Mouse (Mus musculus) hindbrain, postnatal 0 days (tissue): ENCODE measurements around the gene Susd1. TPM values are rescaled to one million over a fixed set of nuclear protein-coding genes. Genes with fewer than 3 reads are reported as not detected.

ENCODE experiments used
- ATAC-seq: fragments of 200-750 bp; cut with Nextera tagmentation; 2 replicates; pipeline ENCODE4 v1.8.0; 2017; ENCODE audit warnings: mild to moderate bottlenecking, moderate TSS enrichment, moderate library complexity
- DNase-seq: peaks from one replicate; pipeline ENCODE4 v3.0.0-alpha.2; 2015; ENCODE audit warnings: low spot score
- H3K27ac ChIP-seq: fragments of 300-500 bp; sonication (generic); 2 replicates; pipeline ENCODE4 v1.5.1; 2014; ENCODE audit warnings: mild to moderate bottlenecking
- H3K27me3 ChIP-seq: fragments of 300-500 bp; sonication (generic); 2 replicates; pipeline ENCODE4 v1.6.1; 2014; ENCODE audit warnings: low read length, mixed read lengths; ENCODE audit not compliant: insufficient read depth
- H3K36me3 ChIP-seq: fragments of 300-500 bp; sonication (generic); 2 replicates; pipeline ENCODE4 v1.6.1; 2014; ENCODE audit warnings: low read length, mixed read lengths; ENCODE audit not compliant: insufficient read depth
- H3K4me1 ChIP-seq: fragments of 300-500 bp; sonication (generic); 2 replicates; pipeline ENCODE4 v1.6.1; 2014; ENCODE audit warnings: antibody characterized with exemption, low read length, mixed read lengths; ENCODE audit not compliant: insufficient read depth
- H3K4me2 ChIP-seq: fragments of 300-500 bp; sonication (generic); 2 replicates; pipeline ENCODE4 v1.6.1; 2014; ENCODE audit warnings: low read depth, mild to moderate bottlenecking, low read length, moderate library complexity, mixed read lengths
- H3K4me3 ChIP-seq: fragments of 300-500 bp; sonication (generic); 2 replicates; pipeline ENCODE4 v1.5.1; 2014; ENCODE audit warnings: low read length
- H3K9ac ChIP-seq: fragments of 300-500 bp; sonication (generic); replicated peaks from 2 replicates; pipeline ENCODE4 v1.6.1; 2014; ENCODE audit warnings: mild to moderate bottlenecking, low read length, moderate library complexity, mixed read lengths
- H3K9me3 ChIP-seq: fragments of 300-500 bp; sonication (generic); 2 replicates; pipeline ENCODE4 v1.6.1; 2016; ENCODE audit warnings: low read length, mixed read lengths
- CTCF ChIP-seq: IDR thresholded peaks from 2 replicates; pipeline ENCODE4 v1.5.1; 2016; ENCODE audit warnings: antibody characterized with exemption, control low read depth, low read depth
- WGBS: fragments of 180-500 bp; shearing (Covaris S2); extraction: QIAGEN DNeasy Blood & Tissue Kit; methylation state at CpG from one replicate; pipeline ENCODE4 v1.1.7; 2014; 5-methylcytosine and 5-hydroxymethylcytosine counted together
- polyA plus RNA-seq: library from polyadenylated mRNA; unstranded; fragments of >200 nt; fragmentation: Nextera tagmentation; extraction: Ambion mirVana; gene quantifications from 2 replicates; pipeline ENCODE4 v1.2.1, GENCODE M21; 2015
- total RNA-seq: library from RNA; depleted of rRNA; stranded (reverse); fragments of >200 nt; gene quantifications from 2 replicates; pipeline ENCODE4 v1.2.3, GENCODE M21; 2014

Susd1 gene
- total and polyA plus RNA-seq, 2 experiments from 2014 or later = 2.7 to 10.8 TPM

GRCm38 (mm10) chr4:59421369-59421746 is 17.1 kb downstream of the Susd1 start:
- no peak overlapping the region for H3K4me2 ChIP-seq
- TF ChIP-seq CTCF = no peak
- DNase-seq (no peak), ATAC-seq (no peak)
- H3K27me3 ChIP-seq = no peaks in the 10 kb centered on the region
- H3K36me3 ChIP-seq = no peaks in the 10 kb centered on the region
- H3K4me1 ChIP-seq = no peaks in the 10 kb centered on the region
- H3K27ac ChIP-seq = no peak overlapping the region
- no peak overlapping the region for H3K9ac ChIP-seq
- no peak overlapping the region for H3K4me3 ChIP-seq
- no peaks in the 10 kb centered on the region for H3K9me3 ChIP-seq
- 52% methylated on average over 5 of the region's 5 CpGs for WGBS

- WGBS = 82% methylated on average over 7 of the region's 7 CpGs
- Histone ChIP-seq H3K27me3 (no peaks in the 10 kb centered on the region), H3K4me3 (no peak overlapping the region), H3K36me3 (no peaks in the 10 kb centered on the region), H3K4me2 (no peak overlapping the region), H3K9ac (no peak overlapping the region), H3K9me3 (no peaks in the 10 kb centered on the region), H3K4me1 (no peaks in the 10 kb centered on the region), H3K27ac (no peak overlapping the region)
- no peak for ATAC-seq
- no peak for TF ChIP-seq CTCF
- DNase-seq = no peak
Observed at GRCm38 (mm10) chr4:59420695-59421368, 17.6 kb downstream of the Susd1 start.

- H3K9ac ChIP-seq = no peak overlapping the region
- DNase-seq = no peak
- no peak for TF ChIP-seq CTCF
- H3K36me3 ChIP-seq = no peaks in the 10 kb centered on the region
- H3K27me3 ChIP-seq = no peaks in the 10 kb centered on the region
- no peak for ATAC-seq
- H3K4me3 ChIP-seq = no peak overlapping the region
- H3K27ac ChIP-seq = no peak overlapping the region
- no peaks in the 10 kb centered on the region for H3K9me3 ChIP-seq
- no peaks in the 10 kb centered on the region for H3K4me1 ChIP-seq
- no peak overlapping the region for H3K4me2 ChIP-seq
- 81% methylated on average over 4 of the region's 4 CpGs for WGBS
Observed at GRCm38 (mm10) chr4:59419211-59419610, 19.2 kb downstream of the Susd1 start.

GRCm38 (mm10) chr4:59413428-59413827 is 25.0 kb downstream of the Susd1 start:
- 95% methylated on average over 5 of the region's 5 CpGs for WGBS
- no peak for ATAC-seq

GRCm38 (mm10) chr4:59411153-59411552 is 27.3 kb downstream of the Susd1 start:
- no peaks in the 10 kb centered on the region for H3K4me1 ChIP-seq
- 83% methylated on average over 9 of the region's 9 CpGs for WGBS
- no peak for TF ChIP-seq CTCF

More at GRCm38 (mm10) chr4:59413428-59413827, 25.0 kb downstream of the Susd1 start:
- no peak overlapping the region for H3K4me2 ChIP-seq
- no peak for TF ChIP-seq CTCF
- no peaks in the 10 kb centered on the region for H3K36me3 ChIP-seq
- H3K9me3 ChIP-seq = no peaks in the 10 kb centered on the region
- no peak for DNase-seq
- H3K27ac ChIP-seq = no peak overlapping the region
- no peaks in the 10 kb centered on the region for H3K27me3 ChIP-seq
- no peaks in the 10 kb centered on the region for H3K4me1 ChIP-seq
- no peak overlapping the region for H3K4me3 ChIP-seq
- H3K9ac ChIP-seq = no peak overlapping the region

GRCm38 (mm10) chr4:59407766-59408165 is 30.7 kb downstream of the Susd1 start:
- Histone ChIP-seq H3K36me3 (no peaks in the 10 kb centered on the region), H3K9me3 (no peaks in the 10 kb centered on the region), H3K27me3 (no peaks in the 10 kb centered on the region), H3K9ac (no peak overlapping the region), H3K4me3 (no peak overlapping the region), H3K4me1 (no peaks in the 10 kb centered on the region), H3K4me2 (no peak overlapping the region), H3K27ac (no peak overlapping the region)
- no peak for ATAC-seq
- DNase-seq = no peak
- no peak for TF ChIP-seq CTCF
- 84% methylated on average over 4 of the region's 4 CpGs for WGBS

More at GRCm38 (mm10) chr4:59411153-59411552, 27.3 kb downstream of the Susd1 start:
- DNase-seq = no peak
- Histone ChIP-seq H3K27me3 (no peaks in the 10 kb centered on the region), H3K4me2 (no peak overlapping the region), H3K4me3 (no peak overlapping the region), H3K9me3 (no peaks in the 10 kb centered on the region), H3K27ac (no peak overlapping the region), H3K9ac (no peak overlapping the region), H3K36me3 (no peaks in the 10 kb centered on the region)
- ATAC-seq = no peak

GRCm38 (mm10) chr4:59404375-59404774 is 34.1 kb downstream of the Susd1 start:
- H3K36me3 ChIP-seq = no peaks in the 10 kb centered on the region
- H3K4me1 ChIP-seq = no peaks in the 10 kb centered on the region
- no peaks in the 10 kb centered on the region for H3K27me3 ChIP-seq
- WGBS = 34% methylated on average over 6 of the region's 6 CpGs
- TF ChIP-seq CTCF = no peak
- H3K4me3 ChIP-seq = no peak overlapping the region
- DNase-seq (peak; percentile 43), ATAC-seq (no peak)
- H3K27ac ChIP-seq = no peak overlapping the region
- H3K4me2 ChIP-seq = peak overlapping the region; percentile 19; the same call in 1 of the 2 replicates
- no peak overlapping the region for H3K9ac ChIP-seq
- no peaks in the 10 kb centered on the region for H3K9me3 ChIP-seq
